Mouse (Mus musculus): ENCODE measurements around the gene Nucb1.

GRCm38 (mm10) chr7:45509181-45509882, 874 bp downstream of the Nucb1 start:
- TF ChIP-seq CTCF (IDR thresholded peaks at IDR 0.05; ENCODE audit: low read depth, low read length) (no peak), POLR2A (IDR thresholded peaks at IDR 0.05; ENCODE audit: extremely low read depth, insufficient read depth, low read length) (no peak)

Data from liver, adult 2 months (tissue).